Mouse (Mus musculus): ENCODE measurements around the gene Hpdl.
A peak's percentile ranks its signal among the peaks of the same experiment; 100 is the strongest.
"Not testable (repeated sequence)": the region's sequence is repeated elsewhere in the genome, so short reads cannot be mapped to it uniquely, and the experiment has no call there.

Gene Hpdl

GRCm38 (mm10) chr4:116821694-116822016 lies at the start of gene Hpdl:
TSS of gene Hpdl (minus strand) at chr4:116821707.
- DNase-seq = no peak

GRCm38 (mm10) chr4:116869898-116870297 lies 48.4 kb upstream of the Hpdl start:
- DNase-seq = no peak

GRCm38 (mm10) chr4:116862023-116862422 lies 40.5 kb upstream of the Hpdl start:
- no peak for DNase-seq

GRCm38 (mm10) chr4:116859711-116860110 lies 38.2 kb upstream of the Hpdl start:
- DNase-seq = no peak

- DNase-seq = no peak
Measured at GRCm38 (mm10) chr4:116857203-116857602, 35.7 kb upstream of the Hpdl start.

GRCm38 (mm10) chr4:116854286-116854685 lies 32.8 kb upstream of the Hpdl start:
- DNase-seq = no peak

- DNase-seq = no peak
Measured at GRCm38 (mm10) chr4:116849901-116850300, 28.4 kb upstream of the Hpdl start.

GRCm38 (mm10) chr4:116844324-116844723 lies 22.8 kb upstream of the Hpdl start:
- DNase-seq = no peak

- DNase-seq = no peak
Measured at GRCm38 (mm10) chr4:116840841-116841240, 19.3 kb upstream of the Hpdl start.

GRCm38 (mm10) chr4:116840096-116840495 lies 18.6 kb upstream of the Hpdl start:
- DNase-seq = not testable (repeated sequence)

- no peak for DNase-seq
Measured at GRCm38 (mm10) chr4:116838999-116839398, 17.5 kb upstream of the Hpdl start.

- DNase-seq = no peak
Measured at GRCm38 (mm10) chr4:116830070-116830368, 8.5 kb upstream of the Hpdl start.

- DNase-seq = no peak
Measured at GRCm38 (mm10) chr4:116829364-116830069, 8.0 kb upstream of the Hpdl start.

GRCm38 (mm10) chr4:116827819-116828218 lies 6.3 kb upstream of the Hpdl start:
- peak; percentile 66 for DNase-seq

GRCm38 (mm10) chr4:116824541-116825004 lies 3.1 kb upstream of the Hpdl start:
- peak; percentile 69 to 71 for DNase-seq

- peak; percentile 56 to 59 for DNase-seq
Measured at GRCm38 (mm10) chr4:116820902-116821693, 409 bp downstream of the Hpdl start.

- no peak for DNase-seq
Measured at GRCm38 (mm10) chr4:116819968-116820901, 1.3 kb downstream of the Hpdl start.

GRCm38 (mm10) chr4:116817486-116817885 lies 4.0 kb downstream of the Hpdl start:
- no peak for DNase-seq

- no peak for DNase-seq
Measured at GRCm38 (mm10) chr4:116815276-116815675, 6.2 kb downstream of the Hpdl start.

GRCm38 (mm10) chr4:116811012-116811411 lies 10.5 kb downstream of the Hpdl start:
- DNase-seq = no peak

- DNase-seq = peak; percentile 90 to 91
Measured at GRCm38 (mm10) chr4:116807197-116808129, 14.0 kb downstream of the Hpdl start, which contains the start of the genes Toe1 and Mutyh. TSS of gene Toe1 (minus strand) at chr4:116807640. TSS of gene Mutyh (plus strand) at chr4:116807723.

- peak; percentile 32 to 38 for DNase-seq
Measured at GRCm38 (mm10) chr4:116799901-116800300, 21.6 kb downstream of the Hpdl start.

Measured in B cell, adult 2 months (primary cell).